Mouse (Mus musculus) megakaryocyte, embryonic 14.5 days (primary cell): Measurements from ENCODE around the gene Abhd12b.

Experiments
- FLI1 ChIP-seq: IDR thresholded peaks from 2 replicates; pipeline ENCODE4 v1.6.1; 2012; ENCODE audit warnings: low read length, inconsistent platforms, mixed read lengths
- GATA1 ChIP-seq: IDR thresholded peaks from 3 replicates; pipeline ENCODE4 v1.6.1; 2012; ENCODE audit warnings: mixed read lengths, low read length, inconsistent platforms, borderline replicate concordance

DNA sequence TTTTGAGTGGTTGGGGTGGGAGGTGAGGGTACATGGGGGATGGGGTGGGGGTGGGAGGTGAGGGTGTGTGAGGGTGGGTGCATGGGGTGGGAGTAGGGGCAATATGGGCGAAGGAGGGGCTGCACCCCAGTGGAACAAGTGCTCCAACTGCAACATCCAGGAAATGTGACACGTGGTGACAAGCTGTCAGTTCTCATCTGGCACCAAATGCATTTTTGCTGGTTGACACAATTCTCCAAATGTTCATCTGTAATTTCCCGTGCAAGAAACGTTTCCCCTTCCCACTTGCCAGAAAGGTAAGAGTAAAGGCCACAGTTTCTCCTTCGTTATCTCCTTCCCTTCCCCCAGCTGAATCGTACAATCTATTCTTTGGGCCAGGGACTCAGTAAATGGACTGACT is 48.1 kb upstream of the Abhd12b start:
- TF ChIP-seq GATA1 (no peak), FLI1 (no peak)
